Mouse (Mus musculus) adrenal gland, adult 8-10 months (tissue): ENCODE measurements at regions not wholly inside any gene's neighbourhood (a gene's known extent, or its start where the extent isn't known, plus 50 kb on each side); places are given as distances from the start of the nearest gene placed in this dataset.

Source experiments
- DNase-seq: peaks from one replicate; pipeline ENCODE4 v3.0.0; 2022

- no peak for DNase-seq
These were observed 65.2 kb upstream of the Cabcoco1 start for GRCm38 (mm10) chr10:68606848-68607247.

DNA sequence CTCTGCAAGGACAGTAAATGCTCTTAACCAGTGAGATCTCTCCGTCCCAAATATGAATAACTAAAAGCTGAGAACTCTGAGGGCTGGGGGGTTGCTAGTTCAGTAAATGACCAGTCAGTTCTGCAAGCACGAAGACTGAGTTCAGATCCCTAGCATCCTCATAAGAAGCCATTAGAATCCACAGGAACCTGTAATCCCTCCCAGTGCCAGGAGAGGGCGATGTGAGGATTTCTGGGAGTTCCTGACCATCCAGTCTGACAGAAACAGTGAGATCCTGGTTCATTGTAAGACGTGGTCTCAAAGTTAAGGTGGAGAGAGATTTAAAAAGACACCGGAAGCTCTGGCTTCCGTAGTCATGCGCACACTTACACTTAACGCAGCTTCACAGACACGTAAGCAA, 70.2 kb upstream of the Cabcoco1 start:
- peak; percentile 24 for DNase-seq

GRCm38 (mm10) chr10:68612727-68613126, 71.0 kb upstream of the Cabcoco1 start:
- no peak for DNase-seq

DNA sequence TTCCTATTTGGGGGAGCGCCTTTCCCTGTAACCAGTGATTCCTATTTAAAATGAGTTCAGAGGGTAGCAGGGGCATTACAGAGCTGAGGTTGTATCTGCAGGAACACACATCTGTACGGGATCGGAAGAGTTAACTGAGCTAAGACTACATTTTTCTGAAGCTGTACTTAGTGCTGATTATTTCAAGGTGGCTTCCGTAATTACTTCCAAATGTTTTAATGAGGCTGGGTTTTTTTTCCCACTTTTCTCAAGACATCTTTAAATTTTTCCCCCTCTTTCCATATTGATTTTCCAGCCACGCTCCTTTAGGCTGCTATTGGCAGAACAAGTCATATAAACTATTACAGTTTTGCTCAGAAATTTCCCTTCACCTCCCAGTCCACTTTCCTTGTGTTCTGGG, 82.1 kb upstream of the Cabcoco1 start:
- no peak for DNase-seq

GRCm38 (mm10) chr10:68625329-68625728, 83.6 kb upstream of the Cabcoco1 start:
- DNase-seq: no peak

GRCm38 (mm10) chr10:68625752-68626151, 84.1 kb upstream of the Cabcoco1 start:
- DNase-seq: no peak

GRCm38 (mm10) chr10:68629486-68629885, 87.8 kb upstream of the Cabcoco1 start:
- no peak for DNase-seq

DNA sequence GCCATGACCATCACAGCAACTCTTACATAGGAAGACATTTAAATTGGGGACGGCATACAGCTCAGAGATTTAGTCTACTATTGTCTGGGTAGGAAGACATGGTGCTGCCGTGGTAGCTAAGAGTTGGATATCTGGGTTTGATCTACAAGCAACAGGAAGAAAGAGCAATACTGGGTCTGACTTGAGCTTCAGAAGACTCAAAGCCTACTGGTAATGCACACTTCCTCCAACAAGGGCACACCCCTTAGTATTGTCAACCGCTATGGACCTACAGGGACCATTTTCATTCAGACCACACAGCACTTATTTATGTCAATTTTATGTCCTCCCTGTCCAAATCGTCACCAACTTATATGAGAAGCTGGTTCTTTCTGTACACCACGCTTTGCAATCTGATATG, 90.3 kb upstream of the Tmem26 start:
- DNase-seq: no peak

DNA sequence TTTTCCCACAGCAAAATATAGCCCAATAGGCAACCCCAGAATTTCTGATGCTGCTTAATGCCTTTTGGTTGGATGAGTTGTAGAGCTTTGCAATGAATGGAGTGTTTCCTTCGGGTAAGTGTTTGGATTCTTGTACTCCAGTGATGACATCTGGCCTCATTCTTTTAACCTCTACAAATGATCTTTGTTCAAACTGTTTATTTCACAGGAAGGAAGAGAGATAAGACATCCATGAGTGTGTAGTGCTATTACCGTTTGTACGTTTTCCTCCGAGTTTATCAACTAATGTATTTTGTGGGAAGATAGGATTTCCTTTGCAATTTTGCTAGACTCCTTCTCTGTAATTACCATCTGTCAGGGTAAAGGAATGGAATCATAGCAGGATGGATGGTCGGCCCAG, 70.7 kb upstream of the Tmem26 start:
- no peak for DNase-seq

DNA sequence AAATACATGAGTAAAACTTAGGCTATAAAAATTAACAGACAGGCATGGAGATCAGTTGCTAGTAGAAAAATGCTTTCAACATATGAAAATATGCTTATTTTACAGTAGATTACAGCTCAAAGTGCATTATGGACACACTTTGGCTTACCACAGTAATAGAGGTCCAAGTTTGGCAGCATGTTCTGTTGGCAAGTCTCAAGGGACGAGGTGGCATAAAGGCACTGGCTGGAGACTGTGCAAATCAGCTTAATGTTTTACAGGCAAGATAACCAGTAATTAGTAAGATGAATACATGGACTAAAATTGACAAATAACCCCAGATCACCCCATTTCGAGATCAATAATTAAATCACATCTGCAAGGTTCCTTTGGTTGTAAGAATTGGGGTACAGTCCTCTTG, 68.0 kb upstream of the Tmem26 start:
- no peak for DNase-seq

- DNase-seq: no peak
These were observed 57.4 kb upstream of the Tmem26 start for GRCm38 (mm10) chr10:68666094-68666493.

GRCm38 (mm10) chr10:68669330-68669729, 54.1 kb upstream of the Tmem26 start:
- DNase-seq: no peak

DNA sequence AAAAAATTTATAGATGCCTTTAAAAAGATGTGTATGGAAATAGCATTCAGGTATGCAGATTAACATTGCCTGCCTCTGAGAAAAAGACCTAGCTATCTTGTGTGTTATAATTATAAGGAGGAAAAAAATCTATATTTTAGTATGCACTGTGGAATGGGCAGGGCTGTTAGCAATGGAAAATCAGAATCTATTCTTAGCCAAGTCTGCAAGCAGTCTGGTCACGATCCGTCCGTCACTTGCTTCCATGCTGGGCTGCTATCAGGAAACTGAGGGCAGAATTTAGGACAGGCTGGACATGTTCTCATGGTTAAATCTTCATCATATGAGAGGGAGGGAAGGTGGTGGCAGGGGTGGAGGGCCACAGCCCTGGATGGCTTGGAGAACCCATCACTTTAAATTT, 53.5 kb upstream of the Tmem26 start:
- no peak for DNase-seq

DNA sequence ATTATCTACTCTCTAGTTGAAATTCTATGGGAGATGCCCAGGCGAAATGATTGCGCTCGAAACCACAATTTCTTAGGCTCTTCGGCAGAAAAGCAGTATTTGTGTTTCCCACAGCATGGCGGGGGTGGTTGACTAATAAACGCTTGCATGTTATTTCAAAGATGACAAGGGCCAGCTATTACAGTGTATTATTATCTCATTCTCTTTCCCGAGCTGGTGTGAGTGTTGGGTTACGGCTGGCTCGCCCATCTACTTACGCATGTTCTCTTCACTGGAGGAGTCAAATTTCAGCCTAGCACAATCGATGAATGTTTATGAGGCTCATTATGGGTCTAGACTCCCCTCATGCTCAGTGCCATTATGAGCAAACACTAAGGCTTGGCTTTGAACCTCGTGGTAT, 51.2 kb upstream of the Tmem26 start:
- DNase-seq: no peak

GRCm38 (mm10) chr10:68673102-68673872, 50.2 kb upstream of the Tmem26 start:
- DNase-seq: no peak
